Mouse (Mus musculus) heart, embryonic 13.5 days (tissue): ENCODE measurements around the gene Olfr1495. TPM values are rescaled to one million over a fixed set of nuclear protein-coding genes. Genes with fewer than 3 reads are reported as not detected.
"Not testable (repeated sequence)": the region's sequence is repeated elsewhere in the genome, so short reads cannot be mapped to it uniquely, and the experiment has no call there.

Source experiments
- ATAC-seq: fragments of 200-750 bp; cut with Nextera tagmentation; 2 replicates; pipeline ENCODE4 v1.8.0; 2017; ENCODE audit warnings: moderate TSS enrichment; ENCODE audit not compliant: insufficient number of reproducible peaks, low FRiP score, low TSS enrichment; ENCODE audit errors: extremely low read depth
- H3K27ac ChIP-seq: fragments of 300-500 bp; sonication (generic); replicated peaks from 2 replicates; pipeline ENCODE4 v1.5.1; 2015; ENCODE audit warnings: moderate library complexity, mild to moderate bottlenecking, inconsistent platforms
- H3K27me3 ChIP-seq: fragments of 300-500 bp; sonication (generic); replicated peaks from 2 replicates; pipeline ENCODE4 v1.6.1; 2015; ENCODE audit warnings: mild to moderate bottlenecking, inconsistent platforms
- H3K36me3 ChIP-seq: fragments of 300-500 bp; sonication (generic); 2 replicates; pipeline ENCODE4 v1.6.1; 2015; ENCODE audit warnings: mild to moderate bottlenecking, inconsistent platforms
- H3K4me1 ChIP-seq: fragments of 300-500 bp; sonication (generic); 2 replicates; pipeline ENCODE4 v1.6.1; 2015; ENCODE audit warnings: inconsistent platforms
- H3K4me2 ChIP-seq: fragments of 300-500 bp; sonication (generic); 2 replicates; pipeline ENCODE4 v1.6.1; 2015; ENCODE audit warnings: inconsistent platforms, mild to moderate bottlenecking, moderate library complexity
- H3K4me3 ChIP-seq: fragments of 300-500 bp; sonication (generic); 2 replicates; pipeline ENCODE4 v1.5.1; 2015; ENCODE audit warnings: moderate library complexity, mild to moderate bottlenecking, inconsistent platforms
- H3K9ac ChIP-seq: fragments of 300-500 bp; sonication (generic); 2 replicates; pipeline ENCODE4 v1.6.1; 2015; ENCODE audit warnings: inconsistent platforms, mild to moderate bottlenecking, moderate library complexity
- H3K9me3 ChIP-seq: fragments of 300-500 bp; sonication (generic); 2 replicates; pipeline ENCODE4 v1.6.1; 2016; ENCODE audit warnings: inconsistent platforms
- WGBS: fragments of 180-500 bp; shearing (Covaris S2); methylation state at CpG from one replicate; pipeline ENCODE4 v1.1.7; 2015; ENCODE audit warnings: mixed read lengths; 5-methylcytosine and 5-hydroxymethylcytosine counted together
- polyA plus RNA-seq: library from polyadenylated mRNA; unstranded; fragments of >200 nt; fragmentation: Nextera tagmentation; extraction: Ambion mirVana; gene quantifications from 2 replicates; pipeline ENCODE4 v1.2.1, GENCODE M21; 2015

The Olfr1495 gene
- polyA plus RNA-seq: not detected in 2 replicates

DNA sequence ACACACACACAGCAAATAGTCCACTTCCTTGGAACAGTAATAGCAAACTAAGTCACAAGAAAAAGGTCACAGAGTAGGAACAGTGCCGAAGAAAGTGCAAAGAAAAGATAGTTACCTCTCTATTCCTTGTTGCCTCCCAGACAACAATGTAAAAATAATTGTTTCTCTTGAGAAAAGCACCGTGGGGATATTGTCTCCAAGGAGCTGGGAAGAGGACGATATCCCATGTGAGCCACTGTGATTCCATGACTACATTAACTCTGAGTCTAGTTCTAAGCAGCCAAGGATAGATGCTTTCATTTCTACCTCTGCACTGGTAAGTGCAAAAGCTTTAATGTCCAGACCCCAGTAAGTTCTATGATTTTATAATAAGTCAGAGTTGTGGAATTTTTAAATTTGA lies at the start of gene Olfr1495:
TSS of gene Olfr1495 (plus strand) at position 301 of the 400 bp plus-strand sequence.
- no peaks in the 10 kb centered on the region for H3K36me3 ChIP-seq
- WGBS: 66% methylated on average over 3 of the region's 3 CpGs
- H3K4me1 ChIP-seq: no peaks in the 10 kb centered on the region
- no peak within 1 kb of the TSS for H3K4me2 ChIP-seq
- no peak within 1 kb of the TSS for H3K27ac ChIP-seq
- no peak for ATAC-seq
- H3K9me3 ChIP-seq: peaks cover 6% of the 10 kb centered on the region; the same call in 1 of the 2 replicates
- H3K4me3 ChIP-seq: no peak within 1 kb of the TSS
- H3K9ac ChIP-seq: no peak within 1 kb of the TSS
- no peaks in the 10 kb centered on the region for H3K27me3 ChIP-seq

DNA sequence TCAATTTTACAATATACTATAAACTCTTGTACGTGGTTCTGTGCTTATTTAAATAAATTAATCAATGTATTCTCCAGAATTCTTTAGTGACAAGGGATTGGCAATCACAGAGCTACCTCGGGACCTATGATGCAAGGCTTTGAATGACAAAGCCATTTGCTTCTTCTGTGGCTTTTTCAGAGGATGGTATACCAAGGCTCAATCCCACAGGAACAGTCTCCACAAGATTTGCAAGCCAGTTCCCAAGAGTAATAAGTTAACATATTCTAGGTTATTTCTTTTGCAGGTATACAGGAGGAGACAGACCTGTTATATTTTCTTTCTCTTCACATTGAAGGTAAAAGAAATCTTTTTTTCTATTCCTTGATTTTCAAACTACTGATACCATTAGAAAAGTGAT lies 41.4 kb upstream of the Olfr1495 start, which contains the start of gene Olfr1493-ps1:
TSS of gene Olfr1493-ps1 (plus strand) at position 301 of the 400 bp plus-strand sequence.
- Histone ChIP-seq H3K27me3 (no peaks in the 10 kb centered on the region), H3K36me3 (no peaks in the 10 kb centered on the region), H3K27ac (no peak within 1 kb of the TSS), H3K4me1 (no peaks in the 10 kb centered on the region), H3K4me3 (no peak within 1 kb of the TSS), H3K4me2 (no peak within 1 kb of the TSS), H3K9me3 (no peaks in the 10 kb centered on the region; the same call in 1 of the 2 replicates), H3K9ac (no peak within 1 kb of the TSS)
- ATAC-seq: no peak
- WGBS: 46% methylated on average over 2 of the region's 2 CpGs

DNA sequence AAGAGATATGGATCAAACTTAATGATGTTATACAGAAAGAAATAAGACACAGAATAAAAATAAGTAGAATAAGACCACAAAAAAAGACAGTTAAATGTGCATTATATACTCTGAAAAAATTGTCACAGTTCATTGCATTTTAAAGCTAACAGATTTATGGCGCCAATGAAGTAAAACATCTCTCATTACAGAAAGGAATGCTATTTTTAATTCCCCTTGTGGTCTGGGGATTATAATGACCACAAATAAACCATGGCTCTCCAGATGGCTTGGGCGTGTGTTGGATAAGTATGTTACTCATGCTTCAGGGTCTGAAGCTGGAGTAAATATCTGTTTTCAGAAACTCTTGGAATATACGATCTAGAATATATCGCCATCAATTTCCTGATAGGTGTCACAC lies 25.0 kb upstream of the Olfr1495 start, which contains the start of gene Olfr1494:
TSS of gene Olfr1494 (plus strand) at position 301 of the 400 bp plus-strand sequence.
- Histone ChIP-seq H3K4me2 (no peak within 1 kb of the TSS), H3K4me1 (no peaks in the 10 kb centered on the region), H3K36me3 (no peaks in the 10 kb centered on the region), H3K9ac (no peak within 1 kb of the TSS), H3K4me3 (no peak within 1 kb of the TSS), H3K9me3 (peaks cover 6% of the 10 kb centered on the region; the same call in 1 of the 2 replicates), H3K27ac (no peak within 1 kb of the TSS), H3K27me3 (no peaks in the 10 kb centered on the region)
- ATAC-seq: no peak
- 81% methylated on average over 4 of the region's 4 CpGs for WGBS

DNA sequence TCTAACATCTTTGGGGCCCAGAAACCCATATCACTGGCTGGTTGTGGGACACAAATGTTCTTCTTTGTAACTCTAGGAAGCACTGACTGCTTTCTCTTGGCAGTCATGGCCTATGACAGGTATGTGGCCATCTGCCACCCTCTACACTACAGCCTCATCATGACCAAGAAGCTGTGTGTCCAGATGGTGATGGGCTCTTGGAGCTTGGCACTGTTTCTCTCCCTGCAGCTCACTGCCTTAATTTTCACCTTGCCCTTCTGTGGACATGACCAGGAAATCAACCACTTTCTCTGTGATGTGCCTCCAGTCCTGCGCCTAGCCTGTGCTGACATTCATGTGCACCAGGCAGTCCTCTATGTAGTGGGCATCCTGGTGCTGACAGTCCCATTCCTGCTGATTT lies 15.0 kb upstream of the Olfr1495 start:
- no peaks in the 10 kb centered on the region for H3K9me3 ChIP-seq
- H3K4me1 ChIP-seq: no peaks in the 10 kb centered on the region
- ATAC-seq: no peak
- no peak overlapping the region for H3K4me3 ChIP-seq
- H3K36me3 ChIP-seq: no peaks in the 10 kb centered on the region
- H3K9ac ChIP-seq: no peak overlapping the region
- WGBS: 83% methylated on average over 1 of the region's 1 CpGs
- no peaks in the 10 kb centered on the region for H3K27me3 ChIP-seq
- H3K27ac ChIP-seq: no peak overlapping the region
- H3K4me2 ChIP-seq: no peak overlapping the region

DNA sequence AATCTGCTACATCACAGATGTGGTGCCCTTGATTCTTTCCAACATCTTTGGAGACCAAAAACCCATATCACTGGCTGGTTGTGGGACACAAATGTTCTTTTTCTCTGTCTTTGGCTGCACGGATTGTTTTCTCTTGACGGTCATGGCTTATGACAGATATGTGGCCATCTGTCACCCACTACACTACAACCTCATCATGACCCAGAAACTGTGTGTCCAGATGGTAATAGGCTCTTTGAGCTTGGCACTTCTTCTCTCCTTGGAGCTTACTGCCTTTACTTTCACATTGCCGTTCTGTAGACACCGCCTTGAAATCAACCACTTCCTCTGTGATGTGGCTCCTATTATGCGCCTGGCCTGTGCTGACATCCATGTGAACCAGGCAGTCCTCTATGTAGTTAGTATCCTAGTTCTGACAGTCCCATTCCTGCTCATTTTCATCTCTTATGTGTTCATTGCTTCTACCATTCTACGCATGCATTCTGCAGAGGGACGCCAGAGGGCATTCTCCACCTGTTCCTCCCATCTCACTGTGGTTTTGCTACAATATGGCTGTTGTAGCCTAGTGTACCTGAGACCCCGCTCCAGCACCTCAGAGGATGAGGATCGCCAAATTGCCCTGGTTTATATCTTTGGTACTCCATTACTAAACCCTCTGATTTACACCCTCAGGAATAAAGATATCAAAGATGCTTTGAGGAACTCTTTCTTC lies 4.3 kb downstream of the Olfr1495 start:
- Histone ChIP-seq H3K4me3 (no peak overlapping the region), H3K4me1 (no peaks in the 10 kb centered on the region), H3K9ac (no peak overlapping the region), H3K9me3 (peaks cover 6% of the 10 kb centered on the region; the same call in 1 of the 2 replicates), H3K4me2 (no peak overlapping the region), H3K27ac (no peak overlapping the region), H3K27me3 (no peaks in the 10 kb centered on the region), H3K36me3 (no peaks in the 10 kb centered on the region)
- 81% methylated on average over 9 of the region's 9 CpGs for WGBS
- no peak for ATAC-seq

DNA sequence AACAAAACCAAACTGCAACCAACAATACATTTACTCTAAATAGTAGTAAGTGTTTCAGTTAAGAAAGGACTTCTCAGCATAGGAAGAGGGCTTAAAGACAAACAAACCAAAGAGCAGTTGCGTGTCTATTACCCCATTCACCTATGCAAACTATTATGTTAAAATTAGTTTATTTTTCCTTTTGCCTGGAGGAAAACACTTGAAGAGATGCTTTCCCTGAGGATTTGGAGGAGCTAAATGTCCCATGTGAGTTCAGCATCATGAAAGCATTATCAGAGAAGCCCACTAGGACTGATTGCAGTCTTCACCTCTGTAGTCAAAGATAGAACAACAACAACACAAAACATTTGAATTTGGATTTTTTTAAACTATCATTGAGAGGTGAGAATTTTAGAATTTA lies 13.2 kb downstream of the Olfr1495 start, which contains the start of gene Olfr1496:
TSS of gene Olfr1496 (plus strand) at position 301 of the 400 bp plus-strand sequence.
- Histone ChIP-seq H3K9me3 (no peaks in the 10 kb centered on the region), H3K27ac (no peak within 1 kb of the TSS), H3K9ac (no peak within 1 kb of the TSS), H3K27me3 (no peaks in the 10 kb centered on the region), H3K4me1 (no peaks in the 10 kb centered on the region), H3K4me3 (no peak within 1 kb of the TSS), H3K36me3 (no peaks in the 10 kb centered on the region), H3K4me2 (no peak within 1 kb of the TSS)
- WGBS: 58% methylated on average over 1 of the region's 1 CpGs
- no peak for ATAC-seq

DNA sequence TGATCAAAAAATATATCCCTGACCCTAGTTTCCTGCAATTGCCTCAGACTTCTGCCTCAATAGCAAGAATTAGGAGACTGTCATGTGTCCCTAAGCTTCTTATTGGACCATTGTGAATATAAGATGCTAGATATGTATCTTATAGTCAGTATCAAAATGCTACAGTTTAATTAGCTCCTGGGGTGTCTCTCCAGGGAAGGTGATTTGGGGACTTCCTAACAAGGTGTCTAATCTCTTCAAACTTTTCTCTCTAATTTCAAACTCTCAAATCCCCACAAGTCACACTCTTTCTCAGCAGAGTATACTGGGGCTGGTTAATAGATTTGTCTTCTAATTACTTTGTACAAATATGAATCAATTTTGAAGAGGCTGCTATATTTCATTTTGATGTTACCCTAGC lies 33.7 kb downstream of the Olfr1495 start, which contains the start of gene Olfr1497:
TSS of gene Olfr1497 (minus strand) at position 101 of the 400 bp plus-strand sequence.
- no peak within 1 kb of the TSS for H3K9ac ChIP-seq
- ATAC-seq: no peak
- no peaks in the 10 kb centered on the region for H3K27me3 ChIP-seq
- no peak within 1 kb of the TSS for H3K4me3 ChIP-seq
- no peaks in the 10 kb centered on the region for H3K4me1 ChIP-seq
- H3K27ac ChIP-seq: no peak within 1 kb of the TSS
- H3K4me2 ChIP-seq: no peak within 1 kb of the TSS
- H3K36me3 ChIP-seq: no peaks in the 10 kb centered on the region
- H3K9me3 ChIP-seq: no peaks in the 10 kb centered on the region

DNA sequence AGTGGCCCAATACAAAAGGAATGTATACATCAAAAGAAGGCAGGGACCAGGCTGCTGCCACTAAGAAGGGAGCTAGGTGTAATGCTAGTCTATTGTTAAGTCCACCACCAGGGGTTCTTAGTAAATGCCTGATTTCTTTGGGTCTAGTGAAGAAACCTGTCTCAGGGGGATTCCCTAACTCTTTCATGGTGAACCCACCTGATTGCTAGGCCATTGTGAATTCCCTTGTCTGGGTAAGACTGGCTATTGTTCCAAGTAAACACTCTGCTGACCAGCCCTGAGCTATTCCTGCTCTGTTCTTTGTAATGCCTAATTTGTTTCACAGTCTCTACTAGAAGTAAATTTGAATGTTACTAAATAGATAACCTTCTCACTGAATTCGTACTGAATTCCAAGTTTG lies 41.1 kb downstream of the Olfr1495 start:
- WGBS: 55% methylated on average over 1 of the region's 1 CpGs
- not testable (repeated sequence) for H3K4me3 ChIP-seq, H3K9ac ChIP-seq, H3K27ac ChIP-seq, H3K27me3 ChIP-seq, H3K9me3 ChIP-seq, H3K4me1 ChIP-seq, H3K4me2 ChIP-seq, H3K36me3 ChIP-seq, ATAC-seq

DNA sequence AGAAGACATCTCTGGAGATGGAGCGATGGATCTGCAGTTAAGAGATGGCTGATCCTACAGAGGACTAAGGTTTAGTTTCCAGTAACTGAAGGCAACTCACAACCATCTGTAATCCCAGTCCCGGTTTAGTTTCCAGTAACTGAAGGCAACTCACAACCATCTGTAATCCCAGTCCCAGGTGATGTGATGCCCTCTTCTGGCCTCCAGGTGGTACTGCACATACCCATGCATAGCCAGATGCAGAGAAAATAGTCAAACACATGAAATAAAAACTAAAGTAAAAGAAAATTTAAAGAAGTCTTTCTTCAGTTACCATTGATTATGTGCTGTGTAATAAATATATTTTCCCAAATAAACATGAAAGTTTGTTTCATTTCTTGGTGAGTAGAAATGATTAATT lies 48.4 kb downstream of the Olfr1495 start:
- Histone ChIP-seq H3K27ac (no peak overlapping the region), H3K4me1 (no peaks in the 10 kb centered on the region), H3K9ac (no peak overlapping the region), H3K9me3 (no peaks in the 10 kb centered on the region), H3K27me3 (no peaks in the 10 kb centered on the region), H3K36me3 (no peaks in the 10 kb centered on the region), H3K4me2 (no peak overlapping the region), H3K4me3 (no peak overlapping the region)
- 48% methylated on average over 2 of the region's 2 CpGs for WGBS
- ATAC-seq: no peak

DNA sequence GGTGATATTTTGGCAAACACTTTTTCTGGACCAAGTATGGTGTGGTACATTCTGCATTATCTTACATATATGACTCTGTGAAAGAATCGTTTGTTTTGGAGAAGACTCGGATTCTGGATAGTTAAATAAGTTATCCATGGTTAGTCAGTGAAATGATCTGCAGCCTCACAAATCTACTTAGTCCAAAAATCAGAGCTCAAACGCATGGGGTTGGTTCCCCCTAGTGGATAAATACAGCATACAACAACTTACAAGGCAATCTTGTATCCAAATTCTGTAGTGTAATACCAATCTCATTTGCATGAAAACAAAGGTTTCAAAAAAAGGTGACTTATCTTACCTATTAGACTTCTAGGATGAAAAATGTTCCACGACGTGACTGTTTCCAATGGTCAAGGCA lies 54.4 kb downstream of the Olfr1495 start:
- WGBS: 26% methylated on average over 5 of the region's 5 CpGs

DNA sequence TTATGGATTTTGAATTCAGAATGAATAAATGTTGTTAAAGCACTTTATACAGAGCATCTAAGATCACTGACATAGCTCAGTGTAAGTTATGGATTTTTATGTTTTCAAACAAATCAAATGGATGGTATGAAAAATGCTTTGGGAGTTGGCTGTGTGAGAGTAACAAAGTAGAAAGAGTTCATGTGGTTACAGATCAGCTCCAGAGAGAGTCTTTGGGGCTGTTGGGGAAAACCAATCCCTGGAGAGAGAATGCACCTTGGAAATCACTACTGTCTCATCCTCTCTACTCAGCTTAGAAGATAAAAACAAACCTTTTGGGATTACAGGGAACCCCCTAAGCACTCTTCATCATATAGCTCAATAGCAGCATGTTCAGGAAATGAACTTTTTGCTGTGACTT lies 54.9 kb downstream of the Olfr1495 start, which contains the start of gene Olfr1499:
TSS of gene Olfr1499 (minus strand) at position 101 of the 400 bp plus-strand sequence.
- Histone ChIP-seq H3K27me3 (no peaks in the 10 kb centered on the region), H3K36me3 (no peaks in the 10 kb centered on the region), H3K4me2 (no peak within 1 kb of the TSS), H3K4me1 (no peaks in the 10 kb centered on the region), H3K4me3 (no peak within 1 kb of the TSS), H3K27ac (no peak within 1 kb of the TSS), H3K9me3 (no peaks in the 10 kb centered on the region), H3K9ac (no peak within 1 kb of the TSS)
- no peak for ATAC-seq

More for the DNA sequence above, 54.4 kb downstream of the Olfr1495 start:
- Histone ChIP-seq H3K27ac (no peak overlapping the region), H3K9me3 (no peaks in the 10 kb centered on the region), H3K4me3 (no peak overlapping the region), H3K4me2 (no peak overlapping the region), H3K4me1 (no peaks in the 10 kb centered on the region), H3K27me3 (no peaks in the 10 kb centered on the region), H3K36me3 (no peaks in the 10 kb centered on the region), H3K9ac (no peak overlapping the region)
- no peak for ATAC-seq
